Mouse (Mus musculus): ENCODE measurements at regions not wholly inside any gene's neighbourhood (a gene's known extent, or its start where the extent isn't known, plus 50 kb on each side); places are given as distances from the start of the nearest gene placed in this dataset.

DNA sequence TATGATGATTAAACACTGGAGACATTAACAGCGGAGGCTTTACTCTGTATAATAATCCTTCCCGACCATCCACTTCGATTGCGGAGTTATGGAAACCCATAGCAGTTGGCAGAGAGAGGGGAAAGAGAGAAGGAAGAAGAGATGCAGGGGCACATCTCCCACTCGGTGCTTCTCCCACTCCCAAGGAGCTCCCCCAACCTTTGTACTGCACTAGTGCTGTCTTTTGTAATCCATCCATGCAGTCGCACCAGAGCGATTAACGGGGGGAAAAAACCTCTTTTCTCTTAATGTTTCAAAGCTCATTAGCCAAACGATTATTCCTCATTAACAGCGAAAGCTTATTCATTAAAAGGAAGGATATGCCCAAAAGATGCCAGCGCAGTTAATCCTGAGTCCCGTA is 244.6 kb upstream of the Pmfbp1 start:
- no peaks in the 10 kb centered on the region for H3K4me1 ChIP-seq
- H3K4me2 ChIP-seq, result no peak overlapping the region
- no peak overlapping the region for H3K27ac ChIP-seq
- H3K36me3 ChIP-seq, result no peaks in the 10 kb centered on the region
- H3K9ac ChIP-seq, result no peak overlapping the region
- H3K27me3 ChIP-seq (replicated peaks), result no peaks in the 10 kb centered on the region
- no peak overlapping the region for H3K4me3 ChIP-seq (replicated peaks)
- 89% methylated on average over 12 of the region's 12 CpGs for WGBS
- H3K9me3 ChIP-seq, result no peaks in the 10 kb centered on the region
- no peak for ATAC-seq (ENCODE audit: insufficient read depth, low FRiP score, low read depth)

GRCm38 (mm10) chr8:109249691-109250090 is 244.1 kb upstream of the Pmfbp1 start:
- H3K4me2 ChIP-seq, result no peak overlapping the region
- H3K9ac ChIP-seq, result no peak overlapping the region
- H3K9me3 ChIP-seq, result no peaks in the 10 kb centered on the region
- no peaks in the 10 kb centered on the region for H3K36me3 ChIP-seq
- no peak overlapping the region for H3K27ac ChIP-seq
- no peaks in the 10 kb centered on the region for H3K27me3 ChIP-seq (replicated peaks)
- 81% methylated on average over 9 of the region's 9 CpGs for WGBS
- no peak for ATAC-seq (ENCODE audit: insufficient read depth, low FRiP score, low read depth)
- H3K4me3 ChIP-seq (replicated peaks), result no peak overlapping the region
- no peaks in the 10 kb centered on the region for H3K4me1 ChIP-seq

DNA sequence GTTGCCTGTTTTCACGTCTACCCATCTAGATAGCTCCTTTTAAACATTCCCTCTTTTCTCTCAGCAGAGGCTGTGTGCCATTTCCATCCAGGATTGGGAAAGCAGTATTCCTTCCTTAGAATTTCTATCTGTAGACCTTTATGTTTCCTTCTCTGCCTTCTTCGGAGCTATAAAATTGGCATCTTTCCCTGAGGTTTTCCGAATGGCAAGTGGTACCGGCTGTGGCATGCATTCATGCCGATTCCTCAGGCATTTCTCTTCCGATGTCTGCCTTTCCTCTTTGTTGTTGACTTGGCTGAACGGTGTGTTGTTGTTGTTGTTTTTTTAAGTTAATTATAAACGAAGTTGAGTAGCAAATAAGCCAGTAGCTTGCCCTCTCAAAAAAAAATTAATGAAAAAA is 243.3 kb upstream of the Pmfbp1 start:
- H3K9ac ChIP-seq, result no peak overlapping the region
- no peak overlapping the region for H3K27ac ChIP-seq
- no peaks in the 10 kb centered on the region for H3K4me1 ChIP-seq
- 82% methylated on average over 8 of the region's 8 CpGs for WGBS
- H3K9me3 ChIP-seq, result no peaks in the 10 kb centered on the region
- no peaks in the 10 kb centered on the region for H3K36me3 ChIP-seq
- H3K4me3 ChIP-seq (replicated peaks), result no peak overlapping the region
- no peak for ATAC-seq (ENCODE audit: insufficient read depth, low FRiP score, low read depth)
- H3K27me3 ChIP-seq (replicated peaks), result no peaks in the 10 kb centered on the region
- H3K4me2 ChIP-seq, result no peak overlapping the region

DNA sequence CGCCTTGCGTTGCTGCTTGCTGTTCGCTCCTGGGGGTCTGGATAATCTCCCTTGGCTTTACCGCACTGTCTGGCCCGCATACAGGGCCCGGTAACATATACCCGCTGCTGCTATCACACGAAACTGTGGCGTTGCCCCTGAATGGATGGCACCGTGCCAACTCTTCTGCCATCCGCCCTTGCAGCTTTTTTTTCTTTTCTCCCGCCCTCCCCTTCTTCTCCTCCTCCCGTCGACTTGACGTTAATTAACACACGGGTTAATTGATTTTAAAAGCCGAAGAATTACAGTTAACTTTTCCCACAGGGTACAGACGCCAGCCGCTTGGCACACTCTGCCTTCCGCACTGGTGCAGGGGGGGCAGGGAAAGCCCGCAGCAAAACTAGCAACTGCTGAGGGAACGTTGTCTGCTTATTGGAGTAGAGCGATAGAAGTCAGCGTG is 242.4 kb upstream of the Pmfbp1 start:
- no peaks in the 10 kb centered on the region for H3K4me1 ChIP-seq
- no peak overlapping the region for H3K9ac ChIP-seq
- no peaks in the 10 kb centered on the region for H3K36me3 ChIP-seq
- H3K9me3 ChIP-seq, result no peaks in the 10 kb centered on the region
- H3K27me3 ChIP-seq (replicated peaks), result no peaks in the 10 kb centered on the region
- ATAC-seq (ENCODE audit: insufficient read depth, low FRiP score, low read depth), result no peak
- H3K4me2 ChIP-seq, result no peak overlapping the region
- WGBS, result 77% methylated on average over 24 of the region's 24 CpGs
- no peak overlapping the region for H3K4me3 ChIP-seq (replicated peaks)
- H3K27ac ChIP-seq, result no peak overlapping the region

DNA sequence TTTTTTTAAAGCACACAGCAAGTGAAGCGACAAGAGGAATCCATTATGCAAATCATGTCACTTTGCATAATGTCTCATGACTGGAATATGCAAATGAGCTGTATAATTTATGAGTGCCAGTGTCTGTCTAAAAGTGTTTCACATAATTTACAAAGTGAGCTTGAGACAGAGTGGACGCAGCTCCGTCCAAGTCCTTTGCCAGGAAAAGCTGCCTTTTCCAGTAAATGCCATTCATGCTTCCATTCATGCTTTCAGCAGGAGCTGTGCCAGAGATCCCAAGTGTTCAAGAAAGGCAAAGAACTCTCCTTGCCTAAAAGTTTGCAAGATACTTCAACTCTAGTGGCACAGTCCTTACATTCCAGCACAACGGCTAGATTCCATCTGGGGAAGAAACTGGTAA is 241.4 kb upstream of the Pmfbp1 start:
- H3K9me3 ChIP-seq, result no peaks in the 10 kb centered on the region
- no peak overlapping the region for H3K9ac ChIP-seq
- no peak overlapping the region for H3K4me2 ChIP-seq
- WGBS, result 71% methylated on average over 4 of the region's 4 CpGs
- ATAC-seq (ENCODE audit: insufficient read depth, low FRiP score, low read depth), result no peak
- H3K36me3 ChIP-seq, result no peaks in the 10 kb centered on the region
- no peaks in the 10 kb centered on the region for H3K27me3 ChIP-seq (replicated peaks)
- no peak overlapping the region for H3K27ac ChIP-seq
- no peaks in the 10 kb centered on the region for H3K4me1 ChIP-seq
- no peak overlapping the region for H3K4me3 ChIP-seq (replicated peaks)

DNA sequence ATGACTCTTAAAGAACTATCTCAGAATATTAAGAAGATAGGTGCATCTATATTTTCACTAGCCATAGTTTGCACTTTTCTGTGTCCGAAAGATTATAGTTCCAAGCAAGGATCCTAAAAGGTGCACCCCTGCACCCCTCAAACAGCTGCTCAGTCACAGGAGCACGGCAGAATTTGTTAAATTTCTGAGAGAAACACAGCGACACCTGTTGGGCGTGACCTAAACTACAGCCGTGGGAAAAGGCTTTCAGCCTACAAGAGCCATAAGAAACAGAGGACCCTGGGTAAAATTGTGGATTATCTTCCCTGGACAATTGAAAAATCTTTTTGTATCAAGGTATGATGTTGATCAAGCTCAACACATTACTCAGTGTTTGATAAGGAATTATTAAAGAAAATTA is 214.7 kb upstream of the Pmfbp1 start:
- Histone ChIP-seq H3K27ac (no peak overlapping the region), H3K9me3 (no peaks in the 10 kb centered on the region), H3K4me1 (no peaks in the 10 kb centered on the region), H3K4me2 (no peak overlapping the region), H3K36me3 (no peaks in the 10 kb centered on the region), H3K27me3 (replicated peaks) (no peaks in the 10 kb centered on the region), H3K9ac (no peak overlapping the region), H3K4me3 (replicated peaks) (no peak overlapping the region)
- 14% methylated on average over 5 of the region's 5 CpGs for WGBS
- ATAC-seq (ENCODE audit: insufficient read depth, low FRiP score, low read depth), result no peak

DNA sequence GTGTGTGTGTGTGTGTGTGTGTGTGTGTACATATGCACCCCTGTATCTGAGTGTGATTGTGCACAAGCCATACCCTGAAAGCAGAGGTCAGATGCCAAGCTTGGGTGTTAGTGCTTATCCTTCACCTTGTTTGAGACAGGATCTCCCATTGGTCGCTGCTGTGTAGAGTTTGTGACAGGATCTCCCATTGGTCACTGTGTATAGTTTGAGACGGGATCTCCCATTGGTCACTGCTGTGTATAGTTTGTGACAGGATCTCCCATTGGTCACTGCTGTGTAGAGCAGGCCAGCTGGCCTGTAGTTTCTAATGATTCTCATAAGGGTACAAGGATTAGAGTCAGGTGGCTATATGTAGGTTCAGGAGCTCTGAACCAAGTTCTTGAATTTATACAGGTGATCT is 213.3 kb upstream of the Pmfbp1 start:
- Histone ChIP-seq H3K4me2 (no peak overlapping the region), H3K9me3 (no peaks in the 10 kb centered on the region)
- 75% methylated on average over 2 of the region's 2 CpGs for WGBS

GRCm38 (mm10) chr8:109281598-109281997 is 212.2 kb upstream of the Pmfbp1 start:
- Histone ChIP-seq H3K4me2 (no peak overlapping the region), H3K36me3 (no peaks in the 10 kb centered on the region), H3K4me3 (replicated peaks) (no peak overlapping the region), H3K4me1 (no peaks in the 10 kb centered on the region), H3K9ac (no peak overlapping the region), H3K27me3 (replicated peaks) (no peaks in the 10 kb centered on the region), H3K9me3 (no peaks in the 10 kb centered on the region), H3K27ac (no peak overlapping the region)
- ATAC-seq (ENCODE audit: insufficient read depth, low FRiP score, low read depth), result no peak
- 49% methylated on average over 10 of the region's 10 CpGs for WGBS

More for the DNA sequence above, 213.3 kb upstream of the Pmfbp1 start:
- no peak for ATAC-seq (ENCODE audit: insufficient read depth, low FRiP score, low read depth)
- no peak overlapping the region for H3K4me3 ChIP-seq (replicated peaks)
- H3K36me3 ChIP-seq, result no peaks in the 10 kb centered on the region
- H3K9ac ChIP-seq, result no peak overlapping the region
- H3K27me3 ChIP-seq (replicated peaks), result no peaks in the 10 kb centered on the region
- no peak overlapping the region for H3K27ac ChIP-seq
- H3K4me1 ChIP-seq, result no peaks in the 10 kb centered on the region

DNA sequence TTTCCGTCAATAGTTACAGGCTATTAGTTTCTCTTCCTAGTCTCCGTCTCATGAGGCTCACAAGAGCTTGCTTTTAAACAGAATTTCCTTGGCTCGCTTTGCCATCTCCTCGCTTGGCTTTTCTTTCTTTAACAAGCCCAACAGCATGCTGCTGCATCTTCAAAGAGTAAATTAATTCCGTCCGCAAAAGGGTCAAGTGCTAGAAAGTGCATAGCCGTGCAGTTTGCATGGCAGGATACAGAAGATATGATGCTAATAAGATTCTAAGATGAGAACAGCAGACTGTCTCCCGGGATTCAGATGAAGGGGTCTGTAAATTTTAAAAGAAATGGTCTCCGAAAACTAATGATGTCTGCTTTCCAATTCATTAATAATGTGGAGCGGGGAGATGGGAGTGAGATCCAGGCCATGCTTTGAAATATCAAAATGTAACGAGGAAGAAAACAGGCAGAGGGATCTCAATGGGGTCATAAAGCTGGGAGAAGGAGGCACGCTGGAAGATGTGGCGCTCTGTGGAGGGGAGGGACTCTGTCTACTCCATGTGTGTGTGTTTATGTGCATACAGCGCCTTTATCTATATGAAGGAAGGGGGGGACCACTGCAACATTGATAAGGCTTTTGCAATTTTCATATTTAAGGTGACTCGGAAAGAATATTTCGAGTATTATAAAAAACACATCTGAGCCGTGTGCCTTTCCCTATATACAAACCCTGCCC is 183.0 kb upstream of the Pmfbp1 start:
- H3K4me2 ChIP-seq, result no peak overlapping the region
- 77% methylated on average over 17 of the region's 17 CpGs for WGBS
- ATAC-seq (ENCODE audit: insufficient read depth, low FRiP score, low read depth), result no peak

GRCm38 (mm10) chr8:109311484-109312210 is 182.2 kb upstream of the Pmfbp1 start:
- ATAC-seq (ENCODE audit: insufficient read depth, low FRiP score, low read depth), result no peak
- no peak overlapping the region for H3K4me2 ChIP-seq
- no peak overlapping the region for H3K9ac ChIP-seq
- no peaks in the 10 kb centered on the region for H3K27me3 ChIP-seq (replicated peaks)
- H3K4me3 ChIP-seq (replicated peaks), result no peak overlapping the region
- no peaks in the 10 kb centered on the region; the same call in 1 of the 2 replicates for H3K4me1 ChIP-seq
- no peaks in the 10 kb centered on the region for H3K36me3 ChIP-seq
- H3K27ac ChIP-seq, result no peak overlapping the region
- H3K9me3 ChIP-seq, result no peaks in the 10 kb centered on the region
- WGBS, result 50% methylated on average over 17 of the region's 17 CpGs

More for the DNA sequence above, 183.0 kb upstream of the Pmfbp1 start:
- Histone ChIP-seq H3K27me3 (replicated peaks) (no peaks in the 10 kb centered on the region), H3K4me1 (no peaks in the 10 kb centered on the region; the same call in 1 of the 2 replicates), H3K4me3 (replicated peaks) (no peak overlapping the region), H3K9ac (no peak overlapping the region), H3K9me3 (no peaks in the 10 kb centered on the region), H3K27ac (no peak overlapping the region), H3K36me3 (no peaks in the 10 kb centered on the region)

DNA sequence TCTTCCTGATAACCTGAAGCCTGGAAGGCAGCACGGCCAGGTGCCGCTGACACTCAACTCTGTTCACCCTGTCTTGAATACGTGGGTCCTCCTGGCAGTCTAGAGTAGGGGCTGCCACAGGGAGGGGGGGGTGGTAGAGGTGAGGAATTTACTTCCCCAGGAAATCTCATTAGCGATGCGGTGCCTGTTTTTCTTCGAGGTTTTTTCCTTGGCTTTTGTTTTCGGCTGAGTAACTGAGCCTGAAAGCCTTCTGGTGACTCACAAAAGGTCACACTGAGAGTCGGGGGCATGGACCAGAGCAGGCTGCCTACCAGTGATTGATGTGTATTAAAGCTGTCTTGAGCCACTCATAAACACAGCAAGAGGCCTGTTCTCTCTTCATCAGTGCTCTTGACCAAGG is 181.1 kb upstream of the Pmfbp1 start:
- WGBS, result 24% methylated on average over 8 of the region's 8 CpGs
- no peak for ATAC-seq (ENCODE audit: insufficient read depth, low FRiP score, low read depth)
- no peak overlapping the region for H3K4me2 ChIP-seq
- H3K27ac ChIP-seq, result no peak overlapping the region
- no peaks in the 10 kb centered on the region; the same call in 1 of the 2 replicates for H3K4me1 ChIP-seq
- H3K9ac ChIP-seq, result no peak overlapping the region
- no peaks in the 10 kb centered on the region for H3K36me3 ChIP-seq
- no peaks in the 10 kb centered on the region for H3K9me3 ChIP-seq
- no peak overlapping the region for H3K4me3 ChIP-seq (replicated peaks)
- H3K27me3 ChIP-seq (replicated peaks), result no peaks in the 10 kb centered on the region

- no peak for ATAC-seq (ENCODE audit: insufficient read depth, low FRiP score, low read depth)
- no peaks in the 10 kb centered on the region for H3K27me3 ChIP-seq (replicated peaks)
- H3K36me3 ChIP-seq, result no peaks in the 10 kb centered on the region
- 83% methylated on average over 11 of the region's 11 CpGs for WGBS
- H3K4me3 ChIP-seq (replicated peaks), result no peak overlapping the region
- no peaks in the 10 kb centered on the region for H3K9me3 ChIP-seq
- H3K4me1 ChIP-seq, result no peaks in the 10 kb centered on the region
- H3K27ac ChIP-seq, result no peak overlapping the region
- no peak overlapping the region for H3K9ac ChIP-seq
- H3K4me2 ChIP-seq, result no peak overlapping the region
These were observed 172.9 kb upstream of the Pmfbp1 start for GRCm38 (mm10) chr8:109320955-109321354.

Data from stomach, embryonic 15.5 days (tissue).